Mouse (Mus musculus) CH12.LX (cell line): ENCODE measurements around the gene Senp5.

ENCODE experiments used
- CHD2 ChIP-seq: IDR thresholded peaks from 2 replicates; pipeline ENCODE4 v1.6.1; 2011; ENCODE audit warnings: low read length, improper control_type of control experiment
- CTCF ChIP-seq, 2 experiments: IDR thresholded peaks in 1 of 2; conservative IDR thresholded peaks in 1 of 2; 2 replicates each; pipeline ENCODE4 v1.5.1; 2011 to 2012; ENCODE audit warnings: low read depth in 2 of 2, low read length in 2 of 2, improper control_type of control experiment in 1 of 2, inconsistent platforms in 1 of 2, mild to moderate bottlenecking in 1 of 2, moderate library complexity in 1 of 2
- E2F4 ChIP-seq: IDR thresholded peaks from 2 replicates; pipeline ENCODE4 v1.6.1; 2011; ENCODE audit warnings: low read depth, low read length, improper control_type of control experiment; ENCODE audit not compliant: insufficient replicate concordance
- EP300 ChIP-seq: IDR thresholded peaks from 2 replicates; pipeline ENCODE4 v1.6.1; 2011; ENCODE audit warnings: low read length, improper control_type of control experiment
- GABPA ChIP-seq: IDR thresholded peaks from 2 replicates; pipeline ENCODE4 v1.6.1; 2012; ENCODE audit warnings: low read depth, low read length, improper control_type of control experiment, inconsistent platforms; ENCODE audit not compliant: insufficient replicate concordance
- JUND ChIP-seq: conservative IDR thresholded peaks from 2 replicates; pipeline ENCODE4 v1.6.1; 2011; ENCODE audit warnings: low read depth, low read length, improper control_type of control experiment
- MAX ChIP-seq: IDR thresholded peaks from 2 replicates; pipeline ENCODE4 v1.6.1; 2011; ENCODE audit warnings: low read length, improper control_type of control experiment
- MYC ChIP-seq: IDR thresholded peaks from 2 replicates; pipeline ENCODE4 v1.6.1; 2011; ENCODE audit warnings: low read depth, mild to moderate bottlenecking, improper control_type of control experiment, low read length
- NELFE ChIP-seq: IDR thresholded peaks from 2 replicates; pipeline ENCODE4 v1.6.1; 2011; ENCODE audit warnings: low read depth, low read length, improper control_type of control experiment
- NRF1 ChIP-seq: IDR thresholded peaks from 2 replicates; pipeline ENCODE4 v1.6.1; 2014; ENCODE audit warnings: low read depth, mild to moderate bottlenecking, inconsistent platforms, low read length, improper control_type of control experiment, moderate library complexity
- PAX5 ChIP-seq: IDR thresholded peaks from 2 replicates; pipeline ENCODE4 v1.6.1; 2012; ENCODE audit warnings: low read length, inconsistent platforms, mixed read lengths
- POLR2A ChIP-seq: IDR thresholded peaks from 2 replicates; pipeline ENCODE4 v1.6.1; 2011; ENCODE audit warnings: low read depth, mild to moderate bottlenecking, improper control_type of control experiment, low read length
- USF1 ChIP-seq: IDR thresholded peaks from 2 replicates; pipeline ENCODE4 v1.6.1; 2014; ENCODE audit warnings: low read depth, mild to moderate bottlenecking, inconsistent platforms, low read length, improper control_type of control experiment
- ZC3H11A ChIP-seq: IDR thresholded peaks from 2 replicates; pipeline ENCODE4 v1.6.1; 2012; ENCODE audit warnings: low read depth, mild to moderate bottlenecking, inconsistent platforms, low read length, improper control_type of control experiment

GRCm38 (mm10) chr16:31945372-31945771, 57.7 kb downstream of the Senp5 start:
- TF ChIP-seq EP300 (no peak), MYC (no peak), CHD2 (no peak), NRF1 (no peak), E2F4 (no peak), PAX5 (no peak), NELFE (no peak), CTCF (conservative IDR thresholded peaks at IDR 0.05 in 1 of 2, IDR thresholded peaks at IDR 0.05 in 1 of 2; ENCODE audit: low read depth in 2 of 2, low read length in 2 of 2) (no peak), USF1 (no peak), GABPA (no peak), JUND (no peak), ZC3H11A (no peak), MAX (no peak), POLR2A (no peak)
